Mouse (Mus musculus) neutrophil, adult 5-6 weeks (primary cell): ENCODE measurements around the gene Pdzd8. TPM values are rescaled to one million over a fixed set of nuclear protein-coding genes. Genes with fewer than 3 reads are reported as not detected.

ENCODE experiments used
- ATAC-seq: fragments of 151-379, 151-347 bp; 2 replicates; pipeline ENCODE4 v1.8.0; 2017; ENCODE audit warnings: mild to moderate bottlenecking, moderate TSS enrichment; ENCODE audit not compliant: insufficient number of reproducible peaks, poor library complexity, low FRiP score, severe bottlenecking; ENCODE audit errors: extremely low read depth
- total RNA-seq: library from RNA; stranded (forward); fragments of 200-1000 nt; gene quantifications from 2 replicates; pipeline ENCODE4 v1.2.3, GENCODE M21; 2017

Gene Pdzd8
- total RNA-seq, 1 experiment from 2014 or later: 65.5 TPM

GRCm38 (mm10) chr19:59292183-59292839, 53.3 kb downstream of the Pdzd8 start:
- ATAC-seq: no peak

DNA sequence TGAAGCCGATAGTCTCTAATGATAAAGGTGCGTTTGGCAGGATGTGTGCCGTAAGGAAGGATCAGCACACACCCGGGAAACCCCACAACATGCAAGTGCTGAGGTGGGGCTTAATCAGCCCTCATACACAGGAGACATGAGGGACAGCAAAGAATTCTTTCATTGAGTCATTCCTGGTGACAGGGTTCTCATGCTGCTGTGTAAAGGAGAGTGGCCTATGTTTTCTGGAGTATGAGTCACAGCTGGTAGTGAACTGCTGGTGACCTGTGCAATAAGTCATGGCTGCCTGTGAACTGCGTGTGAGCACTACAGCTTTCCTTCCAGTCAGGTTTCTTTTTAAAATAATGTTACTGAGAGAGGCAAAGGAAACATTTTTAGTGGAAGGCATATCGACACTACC, 55.8 kb downstream of the Pdzd8 start:
- ATAC-seq: no peak

GRCm38 (mm10) chr19:59289042-59289441, 56.5 kb downstream of the Pdzd8 start:
- ATAC-seq: no peak

DNA sequence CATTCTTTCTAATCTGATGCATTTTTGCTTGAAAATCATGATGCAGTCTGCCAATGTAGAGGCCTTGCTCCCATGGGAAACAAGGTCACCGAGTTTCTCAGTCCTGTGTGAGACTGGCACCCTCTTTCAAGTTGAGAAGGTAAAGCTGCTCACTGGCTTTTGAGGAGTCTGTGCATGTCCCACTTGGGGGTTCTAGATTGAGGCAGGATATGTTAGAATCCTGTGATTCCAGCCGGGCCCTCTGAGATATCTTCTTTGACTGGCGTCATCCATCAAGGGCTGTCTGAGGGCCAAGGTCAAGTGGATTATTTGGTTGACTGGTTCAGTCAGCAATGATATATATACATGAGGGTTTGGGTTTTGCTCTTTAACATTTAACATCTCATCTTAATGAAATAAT, 63.6 kb downstream of the Pdzd8 start:
- no peak for ATAC-seq

- no peak for ATAC-seq
Measured at GRCm38 (mm10) chr19:59280841-59281240, 64.7 kb downstream of the Pdzd8 start.

- no peak for ATAC-seq
Measured at GRCm38 (mm10) chr19:59276354-59276753, 69.2 kb downstream of the Pdzd8 start.

- ATAC-seq: no peak
Measured at GRCm38 (mm10) chr19:59273190-59273589, 72.4 kb downstream of the Pdzd8 start.

DNA sequence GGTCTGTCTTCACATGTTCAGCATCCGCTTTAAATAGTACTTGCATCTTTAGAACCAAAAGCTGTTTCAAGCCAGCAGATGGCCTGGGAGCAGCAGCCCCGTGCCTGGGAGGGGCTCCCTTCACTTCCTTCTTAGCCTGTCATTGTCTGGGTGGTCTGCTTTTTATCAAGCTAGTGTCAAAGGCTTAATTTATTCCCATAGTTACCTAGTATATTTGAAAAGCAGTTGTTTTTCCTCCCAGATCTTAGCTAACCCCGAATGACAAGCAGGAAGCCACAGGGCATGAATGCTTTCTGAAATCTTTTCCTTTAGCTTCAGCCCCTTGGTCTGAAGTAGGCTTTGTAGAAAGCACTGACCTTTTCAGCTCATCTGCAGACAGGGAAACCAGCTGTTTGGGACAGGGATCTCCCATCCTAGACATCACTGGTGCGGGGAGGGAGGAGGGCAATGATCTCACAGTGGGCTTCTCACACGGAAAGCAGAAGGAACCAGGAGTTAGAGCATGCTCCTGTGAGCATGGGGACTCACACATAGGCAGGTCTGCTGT, 78.1 kb downstream of the Pdzd8 start:
- no peak for ATAC-seq

- no peak for ATAC-seq
Measured at GRCm38 (mm10) chr19:59265907-59266306, 79.7 kb downstream of the Pdzd8 start.

- no peak for ATAC-seq
Measured at GRCm38 (mm10) chr19:59264838-59265532, 80.6 kb downstream of the Pdzd8 start.

DNA sequence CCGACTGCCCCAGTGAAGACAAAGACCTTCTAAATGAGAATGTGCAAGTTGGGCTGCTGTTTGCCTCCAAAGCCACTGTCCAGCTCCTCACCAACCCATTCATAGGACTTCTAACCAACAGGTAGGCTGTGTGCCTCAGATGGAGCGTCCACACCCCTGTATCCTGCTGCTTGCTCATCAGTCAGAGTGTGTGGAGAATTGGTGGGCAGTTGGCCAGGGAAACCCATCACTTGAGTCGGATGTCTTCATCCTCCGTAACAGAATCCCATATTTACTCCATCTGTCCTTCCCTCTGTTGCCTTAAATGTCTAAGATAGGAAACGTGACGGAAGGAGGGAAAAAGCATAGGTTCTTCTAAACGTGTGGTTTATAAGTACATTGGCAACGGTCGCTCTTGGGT, 82.4 kb downstream of the Pdzd8 start:
- ATAC-seq: no peak

- ATAC-seq: no peak
Measured at GRCm38 (mm10) chr19:59261604-59262003, 84.0 kb downstream of the Pdzd8 start.

DNA sequence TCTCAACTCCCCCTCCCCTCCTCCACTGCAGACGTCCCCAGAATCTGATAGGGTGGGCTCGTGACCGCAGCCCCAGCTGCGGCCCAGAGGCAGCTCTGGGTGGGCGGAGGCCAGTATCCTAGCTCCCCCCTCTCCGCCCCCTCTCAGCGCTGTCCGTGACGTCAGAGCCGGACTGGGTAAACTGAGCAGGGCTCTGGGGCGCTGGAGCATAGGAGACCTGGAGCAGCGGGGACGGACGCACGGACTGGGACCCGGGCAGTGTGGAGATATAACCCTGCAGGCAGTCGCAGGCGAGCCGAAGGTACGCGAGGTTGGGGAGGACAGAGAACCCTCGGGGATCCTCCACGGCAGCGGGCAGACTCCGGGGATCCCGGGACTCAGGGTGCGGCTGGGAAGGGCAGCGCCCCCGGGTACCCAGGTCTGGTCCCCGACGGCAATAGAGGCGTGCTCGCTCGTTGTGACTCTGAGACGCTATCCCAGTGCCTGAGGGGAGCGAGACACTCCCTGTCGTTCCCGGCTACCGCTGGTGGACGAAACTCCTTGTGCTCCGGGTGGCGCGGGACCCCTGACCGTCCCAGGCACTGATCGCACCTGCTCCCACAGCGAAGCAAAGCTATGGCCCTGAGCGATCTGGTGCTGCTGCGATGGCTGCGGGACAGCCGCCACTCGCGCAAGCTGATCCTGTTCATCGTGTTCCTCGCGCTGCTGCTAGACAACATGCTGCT, 84.7 kb downstream of the Pdzd8 start, which contains the start of gene Slc18a2:
TSS of gene Slc18a2 (plus strand) at position 179 of the 725 bp plus-strand sequence.
- ATAC-seq: no peak

GRCm38 (mm10) chr19:59259633-59260032, 85.9 kb downstream of the Pdzd8 start:
- no peak for ATAC-seq

DNA sequence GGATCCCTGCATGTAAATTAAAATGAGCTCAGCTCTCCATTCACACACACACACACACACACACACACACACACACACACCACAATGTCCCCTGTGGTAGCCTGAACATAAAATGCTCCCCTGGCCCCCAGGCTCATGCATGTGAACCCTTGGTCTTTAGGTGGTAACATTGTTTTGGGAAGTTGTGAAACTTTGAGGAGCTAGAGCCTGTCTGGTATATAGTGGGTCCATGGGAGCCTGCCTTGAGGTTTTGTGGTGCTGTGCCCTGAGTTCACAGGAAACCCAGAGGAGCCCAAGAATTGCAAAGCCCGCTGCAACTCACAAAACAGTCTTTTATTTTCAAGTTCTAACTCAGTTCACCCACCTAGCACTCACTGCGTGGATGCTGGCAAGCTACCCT, 92.9 kb downstream of the Pdzd8 start:
- no peak for ATAC-seq

GRCm38 (mm10) chr19:59248553-59249286, 96.9 kb downstream of the Pdzd8 start:
- ATAC-seq: no peak

GRCm38 (mm10) chr19:59248144-59248543, 97.4 kb downstream of the Pdzd8 start:
- ATAC-seq: no peak
